Mouse (Mus musculus) hindbrain, postnatal 0 days (tissue): Measurements from ENCODE around the gene Nme9. TPM values are rescaled to one million over a fixed set of nuclear protein-coding genes. Genes with fewer than 3 reads are reported as not detected.

Source experiments
- ATAC-seq: fragments of 200-750 bp; cut with Nextera tagmentation; 2 replicates; pipeline ENCODE4 v1.8.0; 2017; ENCODE audit warnings: mild to moderate bottlenecking, moderate TSS enrichment, moderate library complexity
- DNase-seq: peaks from one replicate; pipeline ENCODE4 v3.0.0-alpha.2; 2015; ENCODE audit warnings: low spot score
- H3K27ac ChIP-seq: fragments of 300-500 bp; sonication (generic); 2 replicates; pipeline ENCODE4 v1.5.1; 2014; ENCODE audit warnings: mild to moderate bottlenecking
- H3K27me3 ChIP-seq: fragments of 300-500 bp; sonication (generic); 2 replicates; pipeline ENCODE4 v1.6.1; 2014; ENCODE audit warnings: low read length, mixed read lengths; ENCODE audit not compliant: insufficient read depth
- H3K36me3 ChIP-seq: fragments of 300-500 bp; sonication (generic); 2 replicates; pipeline ENCODE4 v1.6.1; 2014; ENCODE audit warnings: low read length, mixed read lengths; ENCODE audit not compliant: insufficient read depth
- H3K4me1 ChIP-seq: fragments of 300-500 bp; sonication (generic); 2 replicates; pipeline ENCODE4 v1.6.1; 2014; ENCODE audit warnings: antibody characterized with exemption, low read length, mixed read lengths; ENCODE audit not compliant: insufficient read depth
- H3K4me2 ChIP-seq: fragments of 300-500 bp; sonication (generic); 2 replicates; pipeline ENCODE4 v1.6.1; 2014; ENCODE audit warnings: low read depth, mild to moderate bottlenecking, low read length, moderate library complexity, mixed read lengths
- H3K4me3 ChIP-seq: fragments of 300-500 bp; sonication (generic); 2 replicates; pipeline ENCODE4 v1.5.1; 2014; ENCODE audit warnings: low read length
- H3K9ac ChIP-seq: fragments of 300-500 bp; sonication (generic); replicated peaks from 2 replicates; pipeline ENCODE4 v1.6.1; 2014; ENCODE audit warnings: mild to moderate bottlenecking, low read length, moderate library complexity, mixed read lengths
- H3K9me3 ChIP-seq: fragments of 300-500 bp; sonication (generic); 2 replicates; pipeline ENCODE4 v1.6.1; 2016; ENCODE audit warnings: low read length, mixed read lengths
- CTCF ChIP-seq: IDR thresholded peaks from 2 replicates; pipeline ENCODE4 v1.5.1; 2016; ENCODE audit warnings: antibody characterized with exemption, control low read depth, low read depth
- WGBS: fragments of 180-500 bp; shearing (Covaris S2); extraction: QIAGEN DNeasy Blood & Tissue Kit; methylation state at CpG from one replicate; pipeline ENCODE4 v1.1.7; 2014; 5-methylcytosine and 5-hydroxymethylcytosine counted together
- polyA plus RNA-seq: library from polyadenylated mRNA; unstranded; fragments of >200 nt; fragmentation: Nextera tagmentation; extraction: Ambion mirVana; gene quantifications from 2 replicates; pipeline ENCODE4 v1.2.1, GENCODE M21; 2015
- total RNA-seq: library from RNA; depleted of rRNA; stranded (reverse); fragments of >200 nt; gene quantifications from 2 replicates; pipeline ENCODE4 v1.2.3, GENCODE M21; 2014; rRNA removed

Gene Nme9
- total and polyA plus RNA-seq, 2 experiments from 2014 or later, result 0.64 to 1.0 TPM

- no peaks in the 10 kb centered on the region for H3K27me3 ChIP-seq
- TF ChIP-seq CTCF, result no peak
- H3K4me1 ChIP-seq, result no peaks in the 10 kb centered on the region
- no peaks in the 10 kb centered on the region for H3K9me3 ChIP-seq
- no peak overlapping the region for H3K4me3 ChIP-seq
- ATAC-seq (no peak), DNase-seq (no peak)
- no peak overlapping the region for H3K9ac ChIP-seq
- H3K27ac ChIP-seq, result no peak overlapping the region
- H3K4me2 ChIP-seq, result no peak overlapping the region
- peaks cover 19% of the 10 kb centered on the region; the same call in 1 of the 2 replicates for H3K36me3 ChIP-seq
- WGBS, result 88% methylated on average over 3 of the region's 3 CpGs
Measured at GRCm38 (mm10) chr9:99487841-99488240, 36.6 kb downstream of the Nme9 start.

- no peak overlapping the region for H3K4me3 ChIP-seq
- H3K27me3 ChIP-seq, result no peaks in the 10 kb centered on the region
- no peak overlapping the region for H3K4me2 ChIP-seq
- ATAC-seq (no peak), DNase-seq (no peak)
- H3K4me1 ChIP-seq, result no peaks in the 10 kb centered on the region
- 92% methylated on average over 4 of the region's 4 CpGs for WGBS
- H3K27ac ChIP-seq, result no peak overlapping the region
- no peak overlapping the region for H3K9ac ChIP-seq
- no peaks in the 10 kb centered on the region for H3K9me3 ChIP-seq
- H3K36me3 ChIP-seq, result peaks cover 26% of the 10 kb centered on the region; the same call in 1 of the 2 replicates
- TF ChIP-seq CTCF, result no peak
Measured at GRCm38 (mm10) chr9:99491050-99491449, 39.8 kb downstream of the Nme9 start.

GRCm38 (mm10) chr9:99492634-99493200 lies 41.4 kb downstream of the Nme9 start:
- no peak for TF ChIP-seq CTCF
- 69% methylated on average over 10 of the region's 10 CpGs for WGBS
- no peaks in the 10 kb centered on the region for H3K9me3 ChIP-seq
- H3K36me3 ChIP-seq, result peaks cover 27% of the 10 kb centered on the region
- H3K27ac ChIP-seq, result no peak overlapping the region
- no peak overlapping the region for H3K4me3 ChIP-seq
- DNase-seq (no peak), ATAC-seq (no peak)
- no peaks in the 10 kb centered on the region for H3K27me3 ChIP-seq
- H3K9ac ChIP-seq, result no peak overlapping the region
- no peak overlapping the region for H3K4me2 ChIP-seq
- no peaks in the 10 kb centered on the region for H3K4me1 ChIP-seq

GRCm38 (mm10) chr9:99499336-99499735 lies 48.1 kb downstream of the Nme9 start:
- Histone ChIP-seq H3K4me1 (no peaks in the 10 kb centered on the region), H3K9me3 (no peaks in the 10 kb centered on the region), H3K9ac (no peak overlapping the region), H3K27me3 (no peaks in the 10 kb centered on the region), H3K4me3 (no peak overlapping the region), H3K4me2 (no peak overlapping the region), H3K36me3 (peaks cover 21% of the 10 kb centered on the region), H3K27ac (no peak overlapping the region)
- DNase-seq, result no peak
- TF ChIP-seq CTCF, result no peak
- no peak for ATAC-seq
- WGBS, result 93% methylated on average over 4 of the region's 4 CpGs

- no peak overlapping the region for H3K4me3 ChIP-seq
- TF ChIP-seq CTCF, result no peak
- peaks cover 14% of the 10 kb centered on the region; the same call in 1 of the 2 replicates for H3K36me3 ChIP-seq
- ATAC-seq, result no peak
- no peaks in the 10 kb centered on the region for H3K9me3 ChIP-seq
- 87% methylated on average over 7 of the region's 7 CpGs for WGBS
- H3K4me2 ChIP-seq, result no peak overlapping the region
- no peaks in the 10 kb centered on the region for H3K4me1 ChIP-seq
- no peak overlapping the region for H3K27ac ChIP-seq
- no peaks in the 10 kb centered on the region for H3K27me3 ChIP-seq
- H3K9ac ChIP-seq, result no peak overlapping the region
- no peak for DNase-seq
Measured at GRCm38 (mm10) chr9:99505875-99506274, 54.6 kb downstream of the Nme9 start.

Other genes with a start within 250 kb of the Nme9 start
- not detected in 2 replicates for gene Faiml, start 214.2 kb upstream of the Nme9 start, total RNA-seq
- gene Faiml, start 214.2 kb upstream of the Nme9 start, polyA plus RNA-seq, result not detected in 2 replicates
- gene Cep70, start 208.1 kb upstream of the Nme9 start, total RNA-seq, result 22.7 and 27.9 TPM in 2 replicates
- gene Cep70, start 208.1 kb upstream of the Nme9 start, polyA plus RNA-seq, result 44.4 and 50.4 TPM in 2 replicates
- 0.72 and 1.3 TPM in 2 replicates for gene Esyt3, start 92.9 kb upstream of the Nme9 start, total RNA-seq
- gene Esyt3, start 92.9 kb upstream of the Nme9 start, polyA plus RNA-seq, result 0.68 and 1.00 TPM in 2 replicates
- gene Mras, start 14.1 kb upstream of the Nme9 start, total RNA-seq, result 75.5 and 95.2 TPM in 2 replicates
- gene Mras, start 14.1 kb upstream of the Nme9 start, polyA plus RNA-seq, result 66.9 and 74.0 TPM in 2 replicates
- 69.2 and 114 TPM in 2 replicates for gene Armc8, start 117.4 kb downstream of the Nme9 start, total RNA-seq
- gene Armc8, start 117.4 kb downstream of the Nme9 start, polyA plus RNA-seq, result 66.9 and 68.5 TPM in 2 replicates
- 17.9 and 18.1 TPM in 2 replicates for gene Dbr1, start 124.3 kb downstream of the Nme9 start, total RNA-seq
- gene Dbr1, start 124.3 kb downstream of the Nme9 start, polyA plus RNA-seq, result 27.4 and 30.7 TPM in 2 replicates
- gene A4gnt, start 161.0 kb downstream of the Nme9 start, total RNA-seq, result not detected in 2 replicates
- not detected in 2 replicates for gene A4gnt, start 161.0 kb downstream of the Nme9 start, polyA plus RNA-seq
- gene Dzip1l, start 178.0 kb downstream of the Nme9 start, total RNA-seq, result 17.0 and 26.1 TPM in 2 replicates
- 8.1 and 8.5 TPM in 2 replicates for gene Dzip1l, start 178.0 kb downstream of the Nme9 start, polyA plus RNA-seq